Mouse (Mus musculus) intestine, embryonic 14.5 days (tissue): Measurements from ENCODE around the gene Dnajc11. TPM values are rescaled to one million over a fixed set of nuclear protein-coding genes. Genes with fewer than 3 reads are reported as not detected.

Experiments
- ATAC-seq: fragments of 200-750 bp; cut with Nextera tagmentation; replicated peaks from 2 replicates; pipeline ENCODE4 v1.8.0; 2017; ENCODE audit warnings: low read depth, moderate number of reproducible peaks, moderate TSS enrichment, moderate library complexity; ENCODE audit not compliant: low FRiP score, low TSS enrichment
- DNase-seq: peaks from one replicate; pipeline ENCODE4 v3.0.0-alpha.2; 2018; ENCODE audit warnings: low spot score
- H3K27ac ChIP-seq: fragments of 300-500 bp; sonication (generic); 2 replicates; pipeline ENCODE4 v1.5.1; 2014; ENCODE audit warnings: low read depth, mild to moderate bottlenecking, control low read depth
- H3K27me3 ChIP-seq: fragments of 300-500 bp; sonication (generic); replicated peaks from 2 replicates; pipeline ENCODE4 v1.6.1; 2014; ENCODE audit warnings: low read length, control low read depth; ENCODE audit not compliant: control insufficient read depth, insufficient read depth
- H3K36me3 ChIP-seq: fragments of 300-500 bp; sonication (generic); 2 replicates; pipeline ENCODE4 v1.6.1; 2014; ENCODE audit warnings: low read length, control low read depth; ENCODE audit not compliant: control insufficient read depth, insufficient read depth
- H3K4me1 ChIP-seq: fragments of 300-500 bp; sonication (generic); replicated peaks from 2 replicates; pipeline ENCODE4 v1.6.1; 2014; ENCODE audit warnings: low read length, control low read depth, mixed read lengths; ENCODE audit not compliant: control insufficient read depth, insufficient read depth
- H3K4me2 ChIP-seq: fragments of 300-500 bp; sonication (generic); 2 replicates; pipeline ENCODE4 v1.6.1; 2014; ENCODE audit warnings: low read length
- H3K4me3 ChIP-seq: fragments of 300-500 bp; sonication (generic); 2 replicates; pipeline ENCODE4 v1.5.1; 2014; ENCODE audit warnings: low read depth, low read length, control low read depth, mixed read lengths
- H3K9ac ChIP-seq: fragments of 300-500 bp; sonication (generic); 2 replicates; pipeline ENCODE4 v1.6.1; 2014; ENCODE audit warnings: mild to moderate bottlenecking, low read length
- H3K9me3 ChIP-seq: fragments of 300-500 bp; sonication (generic); 2 replicates; pipeline ENCODE4 v1.6.1; 2016; ENCODE audit warnings: low read length, control low read depth; ENCODE audit not compliant: control insufficient read depth
- WGBS: fragments of 180-500 bp; shearing (Covaris S2); extraction: QIAGEN DNeasy Blood & Tissue Kit; methylation state at CpG from one replicate; pipeline ENCODE4 v1.1.7; 2014; 5-methylcytosine and 5-hydroxymethylcytosine counted together
- polyA plus RNA-seq: library from polyadenylated mRNA; unstranded; fragments of >200 nt; fragmentation: Nextera tagmentation; extraction: Ambion mirVana; gene quantifications from 2 replicates; pipeline ENCODE4 v1.2.1, GENCODE M21; 2014

Gene Dnajc11
- polyA plus RNA-seq, 1 experiment from 2014 or later, result 72.7 TPM

DNA sequence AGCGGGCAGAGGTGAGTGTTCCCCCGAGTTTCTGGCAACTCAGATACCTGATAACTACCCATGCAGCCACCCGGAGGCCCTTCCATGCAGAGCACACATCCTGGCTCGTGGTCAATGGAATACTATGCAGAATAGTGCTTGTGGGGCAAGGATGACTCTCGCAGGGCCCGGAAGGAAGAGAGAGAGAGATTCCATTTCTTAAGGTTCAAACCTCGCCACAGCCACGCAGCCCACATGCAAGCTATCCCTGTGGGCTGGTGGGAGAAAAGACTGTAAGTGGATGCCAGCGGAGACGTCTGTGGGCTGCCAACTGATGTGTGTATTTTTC lies 54.5 kb downstream of the Dnajc11 start:
- ATAC-seq (no peak), DNase-seq (no peak)
- Histone ChIP-seq H3K27ac (peak overlapping the region; percentile 82), H3K36me3 (peaks cover 44% of the 10 kb centered on the region), H3K27me3 (no peaks in the 10 kb centered on the region), H3K4me2 (peak overlapping the region; percentile 91), H3K4me1 (peaks cover 16% of the 10 kb centered on the region), H3K9ac (peak overlapping the region; percentile 73), H3K4me3 (peak overlapping the region; percentile 63), H3K9me3 (no peaks in the 10 kb centered on the region)
- 23% methylated on average over 10 of the region's 10 CpGs for WGBS

GRCm38 (mm10) chr4:151988342-151989109 lies 55.0 kb downstream of the Dnajc11 start, which contains the start of gene Thap3:
Gene Thap3, minus strand, starts transcription at chr4:151988997.
- peak within 1 kb of the TSS; percentile 73 for H3K9ac ChIP-seq
- no peaks in the 10 kb centered on the region for H3K9me3 ChIP-seq
- peak within 1 kb of the TSS; percentile 91 for H3K4me2 ChIP-seq
- no peaks in the 10 kb centered on the region for H3K27me3 ChIP-seq
- H3K4me3 ChIP-seq, result peak within 1 kb of the TSS; percentile 63
- WGBS, result 2% methylated on average over 53 of the region's 54 CpGs
- peaks cover 16% of the 10 kb centered on the region for H3K4me1 ChIP-seq
- H3K36me3 ChIP-seq, result peaks cover 39% of the 10 kb centered on the region
- DNase-seq (peak; percentile 88), ATAC-seq (peak; percentile 79)
- H3K27ac ChIP-seq, result peak within 1 kb of the TSS; percentile 82

DNA sequence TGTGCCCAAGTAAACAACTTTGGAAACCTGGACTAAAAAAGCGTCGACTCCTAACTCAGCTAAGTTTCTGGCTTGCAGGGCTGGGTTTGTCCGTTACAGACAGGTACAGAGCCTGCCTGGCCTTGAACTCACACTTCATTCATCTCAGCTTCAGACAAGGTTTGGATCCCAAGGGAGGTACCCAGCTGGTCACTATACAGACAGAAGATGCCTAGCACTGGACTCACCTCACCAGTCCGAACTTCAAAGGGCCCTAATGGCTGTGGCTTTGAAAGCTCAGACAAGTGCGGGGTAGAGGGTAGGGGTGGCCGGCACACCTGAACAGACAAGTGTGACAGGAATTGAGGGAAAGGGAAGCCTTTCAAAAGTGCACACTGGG lies 55.6 kb downstream of the Dnajc11 start:
- Histone ChIP-seq H3K9ac (no peak overlapping the region), H3K27me3 (no peaks in the 10 kb centered on the region), H3K4me1 (peaks cover 19% of the 10 kb centered on the region), H3K36me3 (peaks cover 38% of the 10 kb centered on the region), H3K4me3 (peak overlapping the region; percentile 63), H3K27ac (peak overlapping the region; percentile 82), H3K9me3 (no peaks in the 10 kb centered on the region), H3K4me2 (peak overlapping the region; percentile 91)
- 24% methylated on average over 6 of the region's 6 CpGs for WGBS
- no peak for DNase-seq
- peak; percentile 21; the same call in 1 of the 2 replicates for ATAC-seq

GRCm38 (mm10) chr4:151992091-151992490 lies 58.6 kb downstream of the Dnajc11 start:
- no peak for DNase-seq
- ATAC-seq, result no peak

GRCm38 (mm10) chr4:151993035-151993434 lies 59.5 kb downstream of the Dnajc11 start:
- peaks cover 16% of the 10 kb centered on the region; the same call in 1 of the 2 replicates for H3K4me1 ChIP-seq
- H3K4me3 ChIP-seq, result no peak overlapping the region
- 78% methylated on average over 6 of the region's 6 CpGs for WGBS
- H3K4me2 ChIP-seq, result no peak overlapping the region
- peaks cover 32% of the 10 kb centered on the region for H3K36me3 ChIP-seq
- no peak for ATAC-seq
- no peak overlapping the region for H3K27ac ChIP-seq
- H3K9ac ChIP-seq, result no peak overlapping the region
- no peaks in the 10 kb centered on the region for H3K9me3 ChIP-seq
- no peak for DNase-seq
- H3K27me3 ChIP-seq, result no peaks in the 10 kb centered on the region

More at GRCm38 (mm10) chr4:151992091-151992490, 58.6 kb downstream of the Dnajc11 start:
- Histone ChIP-seq H3K4me3 (no peak overlapping the region), H3K27me3 (no peaks in the 10 kb centered on the region), H3K9ac (no peak overlapping the region), H3K27ac (no peak overlapping the region), H3K9me3 (no peaks in the 10 kb centered on the region), H3K4me2 (no peak overlapping the region), H3K36me3 (peaks cover 32% of the 10 kb centered on the region), H3K4me1 (peaks cover 16% of the 10 kb centered on the region)
- 92% methylated on average over 9 of the region's 9 CpGs for WGBS

GRCm38 (mm10) chr4:151994228-151995171 lies 61.0 kb downstream of the Dnajc11 start:
- no peaks in the 10 kb centered on the region for H3K27me3 ChIP-seq
- peak overlapping the region; percentile 92 for H3K4me3 ChIP-seq
- ATAC-seq (no peak), DNase-seq (peak; percentile 70)
- peaks cover 32% of the 10 kb centered on the region for H3K36me3 ChIP-seq
- H3K27ac ChIP-seq, result peak overlapping the region; percentile 79
- WGBS, result 2% methylated on average over 58 of the region's 61 CpGs
- H3K9ac ChIP-seq, result peak overlapping the region; percentile 87
- peaks cover 9% of the 10 kb centered on the region; the same call in 1 of the 2 replicates for H3K4me1 ChIP-seq
- H3K9me3 ChIP-seq, result no peaks in the 10 kb centered on the region
- peak overlapping the region; percentile 70 for H3K4me2 ChIP-seq

DNA sequence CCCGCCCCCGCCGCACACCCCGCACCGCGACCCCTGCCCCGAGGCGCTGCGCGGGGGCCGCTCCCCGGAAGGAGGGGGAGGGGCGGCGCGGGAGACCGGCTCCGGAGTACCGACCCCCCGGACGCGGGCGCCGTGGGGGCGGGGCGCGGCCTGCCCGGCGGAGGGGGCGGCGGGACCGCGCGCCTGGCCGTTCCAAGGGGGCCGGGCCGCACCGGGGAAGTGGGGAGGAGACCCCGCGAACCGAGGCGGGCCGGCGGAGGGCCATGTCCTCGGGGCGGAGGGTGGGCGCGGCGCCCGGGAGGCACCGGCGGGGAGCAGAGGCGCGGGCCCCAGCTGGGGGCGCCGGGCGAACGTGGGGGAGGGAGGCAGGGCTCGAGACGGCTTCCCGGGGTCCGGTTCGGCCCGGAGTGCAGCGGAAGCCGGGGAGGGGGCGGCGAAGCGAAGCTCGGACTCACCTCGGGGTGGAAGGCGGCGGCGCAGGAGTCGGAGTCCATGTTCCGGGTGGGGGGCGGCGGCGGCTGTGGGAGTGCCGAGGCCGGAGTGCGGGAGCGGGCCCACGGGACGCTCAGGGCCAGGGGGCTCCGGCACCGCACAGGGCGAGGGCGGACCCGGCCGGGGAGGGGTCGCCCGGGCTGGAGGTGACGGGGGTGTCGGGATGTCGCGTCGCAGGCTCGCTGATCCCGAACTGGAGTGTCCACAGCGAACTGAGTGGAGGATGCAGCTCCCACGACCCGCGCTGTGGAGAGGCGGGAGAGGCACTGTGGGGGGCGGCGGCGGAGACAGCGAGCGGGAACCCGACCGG lies 62.1 kb downstream of the Dnajc11 start:
- H3K4me1 ChIP-seq, result peaks cover 9% of the 10 kb centered on the region; the same call in 1 of the 2 replicates
- peak overlapping the region; percentile 87 for H3K9ac ChIP-seq
- H3K27ac ChIP-seq, result peak overlapping the region; percentile 79
- peak overlapping the region; percentile 70 for H3K4me2 ChIP-seq
- no peaks in the 10 kb centered on the region for H3K27me3 ChIP-seq
- peaks cover 22% of the 10 kb centered on the region for H3K36me3 ChIP-seq
- H3K9me3 ChIP-seq, result no peaks in the 10 kb centered on the region
- DNase-seq, result peak; percentile 71
- WGBS, result 1% methylated on average over 64 of the region's 111 CpGs
- peak; percentile 58 for ATAC-seq
- H3K4me3 ChIP-seq, result peak overlapping the region; percentile 92
